Mouse (Mus musculus): ENCODE measurements around the gene Vmn2r116.
"Not testable (repeated sequence)": the region's sequence is repeated elsewhere in the genome, so short reads cannot be mapped to it uniquely, and the experiment has no call there.

Gene Vmn2r116

GRCm38 (mm10) chr17:23384304-23384703 is at the start of gene Vmn2r116:
TSS of gene Vmn2r116 (plus strand) at chr17:23384604.
- DNase-seq (ENCODE audit: low spot score in 2 of 2): not testable (repeated sequence)

DNA sequence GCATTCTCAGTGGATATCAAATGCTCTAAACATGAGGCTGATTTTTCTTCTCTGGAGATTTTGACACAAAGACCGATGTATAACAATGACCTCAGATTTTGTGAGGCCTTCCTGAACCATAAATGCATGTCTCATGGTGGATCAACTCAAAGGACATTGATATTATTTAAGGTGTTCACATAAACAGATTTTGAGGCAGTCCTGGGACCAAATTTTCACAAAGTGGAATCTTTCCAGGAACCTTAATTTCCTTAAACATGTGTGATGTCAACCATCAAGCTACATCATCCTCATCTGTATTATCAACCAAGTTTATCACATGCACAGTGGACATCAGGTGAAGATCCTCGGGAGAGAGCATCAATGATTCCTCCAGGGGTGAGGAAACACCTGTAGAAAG is 41.0 kb upstream of the Vmn2r116 start, which contains the start of gene Vmn2r115:
TSS of gene Vmn2r115 (plus strand) at position 301 of the 400 bp plus-strand sequence.
- not testable (repeated sequence) for DNase-seq (ENCODE audit: low spot score in 2 of 2)

DNA sequence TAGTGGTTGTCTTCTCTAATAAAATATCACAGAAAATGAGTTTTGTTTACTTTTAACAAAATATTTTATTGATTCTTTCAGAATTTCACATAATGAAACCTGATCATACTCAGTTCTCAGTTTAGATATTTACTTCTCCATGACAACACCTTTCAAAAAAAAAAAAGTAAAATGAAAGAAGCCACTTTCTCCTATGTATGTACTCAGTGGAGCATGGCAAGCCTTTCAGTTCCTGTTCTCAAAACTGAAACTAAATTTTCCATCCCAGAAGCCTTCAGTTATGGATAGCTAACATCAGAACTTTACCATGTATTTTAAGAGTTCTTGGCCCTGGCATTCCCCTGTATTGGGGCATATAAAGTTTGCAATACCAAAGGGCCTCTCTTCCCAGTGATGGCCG is 32.8 kb upstream of the Vmn2r116 start:
- DNase-seq (ENCODE audit: low spot score in 2 of 2): no peak

DNA sequence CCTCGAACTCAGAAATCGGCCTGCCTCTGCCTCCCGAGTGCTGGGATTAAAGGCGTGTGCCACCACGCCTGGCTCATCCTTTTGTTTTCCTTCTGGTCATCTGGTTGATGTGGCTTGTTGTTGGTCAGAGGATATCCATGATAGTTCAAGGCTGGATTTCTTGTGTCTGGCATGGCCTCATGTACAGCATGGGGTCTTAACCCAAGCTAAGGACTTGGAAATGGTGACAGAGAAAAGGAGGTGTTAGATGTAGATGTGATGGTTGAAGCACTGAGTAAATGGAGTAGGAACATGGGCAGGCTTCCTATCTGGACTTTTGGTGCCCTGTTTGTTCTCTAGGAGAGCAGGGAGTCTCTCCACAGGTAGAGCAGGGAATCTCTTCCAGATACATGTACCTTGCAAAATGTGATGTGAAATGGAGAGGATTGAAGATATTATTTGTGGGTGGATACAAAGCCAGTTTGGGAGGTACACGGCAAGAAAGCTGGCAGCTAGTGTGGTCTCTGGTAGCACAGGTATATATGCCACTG is 48.8 kb downstream of the Vmn2r116 start:
- no peak for DNase-seq (ENCODE audit: low spot score in 2 of 2)

Measured in frontal cortex, postnatal 25 days (tissue).